Mouse (Mus musculus): Measurements from ENCODE around the gene Cln3.

GRCm38 (mm10) chr7:126619559-126620275 lies 34.1 kb upstream of the Cln3 start:
- TF ChIP-seq EP300 (IDR thresholded peaks at IDR 0.05; ENCODE audit: low read length) (peak; percentile 87), MAFK (IDR thresholded peaks at IDR 0.05; ENCODE audit: insufficient replicate concordance, low read length) (peak; percentile 78)
